ENCODE assay signal across 32 mouse cellular contexts in the genomic region with DNA sequence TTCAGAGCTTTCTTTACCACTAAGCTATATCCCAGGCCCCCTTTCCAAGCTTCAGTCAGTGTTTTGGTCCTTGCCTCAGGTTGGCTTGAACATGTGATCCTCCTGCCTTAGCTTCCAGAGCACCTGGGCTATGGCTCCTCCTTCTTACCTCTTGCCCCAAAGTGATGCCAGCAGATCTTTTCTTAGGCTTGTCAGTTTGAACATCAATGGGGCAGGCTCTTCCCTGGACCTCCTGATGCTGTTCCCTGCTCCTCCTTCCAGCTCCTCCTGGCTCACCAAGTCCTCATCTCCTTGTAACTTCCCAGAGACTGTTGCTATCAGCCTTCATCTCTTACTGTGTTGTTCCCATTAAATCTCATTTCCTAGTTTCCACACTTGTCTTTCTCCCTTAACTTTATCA.
"Had no signal": no experiment of that assay in that cellular context is flagged by ENCODE, and none has a peak within 500 bp of the region (broad histone marks: within the 10 kb centered on the region; RNA-seq: fewer than 3 reads in every experiment).

No protein-coding gene starts in this region.

- DNase-seq: left cerebral cortex, postnatal 4 days; liver; liver, embryonic 13.5 days; liver, postnatal 0 days; lung, adult 18-20 months; lung, adult 2 months; lung, embryonic 14.5 days; lung, postnatal 10 days; lung, postnatal 14 days; lung, postnatal 36 days; lung, postnatal 4 days; midbrain, embryonic 14.5 days had no signal

- H3K36me3 ChIP-seq: limb, embryonic 10.5 days; limb, embryonic 12.5 days; limb, embryonic 13.5 days; limb, embryonic 15.5 days; liver, embryonic 12.5 days; liver, embryonic 13.5 days; liver, embryonic 15.5 days; lung, embryonic 15.5 days; midbrain, embryonic 10.5 days; midbrain, embryonic 12.5 days; midbrain, embryonic 13.5 days; midbrain, embryonic 15.5 days; neural tube, embryonic 12.5 days had no signal

- H3K4me3 ChIP-seq: limb, embryonic 10.5 days; limb, embryonic 12.5 days; limb, embryonic 13.5 days; limb, embryonic 15.5 days; liver, embryonic 12.5 days; liver, embryonic 13.5 days; liver, embryonic 15.5 days; lung, embryonic 15.5 days; megakaryocyte, embryonic 14.5 days; midbrain, embryonic 10.5 days; midbrain, embryonic 12.5 days; midbrain, embryonic 13.5 days; midbrain, embryonic 15.5 days; myocyte; neural tube, embryonic 12.5 days had no signal

- H3K27me3 ChIP-seq: liver, embryonic 12.5 days; liver, embryonic 13.5 days; liver, embryonic 15.5 days; lung, embryonic 15.5 days; midbrain, embryonic 13.5 days; midbrain, embryonic 15.5 days; neural tube, embryonic 12.5 days had no signal

- ATAC-seq: liver, embryonic 12.5 days; liver, postnatal 0 days; lung, postnatal 0 days; midbrain, embryonic 13.5 days; midbrain, embryonic 15.5 days; midbrain, embryonic 16.5 days had no signal

- H3K27ac ChIP-seq: limb, embryonic 10.5 days; limb, embryonic 12.5 days; limb, embryonic 13.5 days; limb, embryonic 15.5 days; liver, embryonic 12.5 days; liver, embryonic 13.5 days; liver, embryonic 14.5 days; liver, embryonic 15.5 days; lung, embryonic 15.5 days; macrophage; midbrain, embryonic 12.5 days; midbrain, embryonic 13.5 days; midbrain, embryonic 15.5 days; neural tube, embryonic 12.5 days had no signal

- H3K4me2 ChIP-seq: limb, embryonic 12.5 days; limb, embryonic 13.5 days; limb, embryonic 15.5 days; liver, embryonic 11.5 days; liver, embryonic 12.5 days; liver, embryonic 13.5 days; liver, embryonic 15.5 days; lung, embryonic 14.5 days; lung, embryonic 15.5 days; midbrain, embryonic 11.5 days; midbrain, embryonic 12.5 days; midbrain, embryonic 13.5 days; midbrain, embryonic 15.5 days; neural tube, embryonic 12.5 days had no signal

- H3K9me3 ChIP-seq: limb, embryonic 10.5 days; limb, embryonic 12.5 days; limb, embryonic 13.5 days; limb, embryonic 15.5 days; liver, embryonic 12.5 days; liver, embryonic 13.5 days; liver, embryonic 15.5 days; lung, embryonic 15.5 days; megakaryocyte, embryonic 14.5 days; midbrain, embryonic 10.5 days; midbrain, embryonic 12.5 days; midbrain, embryonic 13.5 days; midbrain, embryonic 15.5 days; neural tube, embryonic 12.5 days had no signal

- H3K4me1 ChIP-seq: liver, embryonic 13.5 days; liver, embryonic 15.5 days had no signal

- H3K9ac ChIP-seq: limb, embryonic 12.5 days; limb, embryonic 13.5 days; limb, embryonic 15.5 days; liver, embryonic 12.5 days; liver, embryonic 13.5 days; liver, embryonic 14.5 days; liver, embryonic 15.5 days; liver, postnatal 0 days; lung, embryonic 14.5 days; lung, embryonic 15.5 days; midbrain, embryonic 12.5 days; midbrain, embryonic 13.5 days; midbrain, embryonic 15.5 days; neural tube, embryonic 12.5 days had no signal
